Mouse (Mus musculus) cerebellum, adult 8-10 months (tissue): ENCODE results near the gene Lrba.

Experiments used
- DNase-seq: peaks from one replicate; pipeline ENCODE4 v3.0.0; 2022

Lrba gene

DNA sequence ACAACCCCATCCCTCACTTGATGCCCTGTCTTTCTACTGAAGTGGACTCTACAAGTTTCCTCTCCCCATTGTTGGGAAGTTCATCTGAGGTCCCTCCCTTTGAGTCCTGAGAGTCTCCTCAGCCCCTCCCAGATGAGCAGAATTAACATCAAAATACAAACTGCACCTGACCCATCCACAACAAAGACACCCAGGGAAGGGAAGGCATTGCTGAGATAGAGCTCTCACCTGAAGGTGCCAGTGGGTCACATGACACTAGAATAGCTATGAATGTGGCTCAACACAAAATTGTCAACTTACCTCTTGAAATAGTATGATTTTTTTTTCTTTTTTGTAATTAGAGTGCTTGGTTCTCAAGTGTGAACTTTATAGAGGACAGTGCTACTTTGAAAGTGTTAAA lies 468.3 kb downstream of the Lrba start:
- DNase-seq: no peak

- DNase-seq: no peak
Observed at GRCm38 (mm10) chr3:86693553-86693952, 469.1 kb downstream of the Lrba start.

DNA sequence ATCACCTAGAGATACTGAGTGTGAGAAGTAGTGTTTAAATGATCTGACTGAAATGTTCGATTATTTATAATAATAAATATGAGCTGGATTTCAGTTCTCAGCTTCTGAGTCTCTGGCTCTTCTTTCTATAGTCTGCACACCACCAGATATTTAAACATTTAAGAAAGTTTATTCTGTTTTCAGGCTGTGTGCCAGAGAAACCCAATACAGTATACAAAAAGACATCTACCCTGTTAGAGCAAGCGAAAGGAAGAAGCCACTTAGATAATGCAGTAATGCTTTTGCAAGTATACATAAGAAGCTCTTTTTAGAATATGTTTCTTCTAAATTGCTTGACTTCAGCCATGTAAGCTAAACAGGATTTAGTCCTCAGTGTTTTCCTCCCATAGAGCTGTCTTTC lies 474.5 kb downstream of the Lrba start:
- no peak for DNase-seq

- DNase-seq: no peak
Observed at GRCm38 (mm10) chr3:86701163-86701563, 476.7 kb downstream of the Lrba start.

DNA sequence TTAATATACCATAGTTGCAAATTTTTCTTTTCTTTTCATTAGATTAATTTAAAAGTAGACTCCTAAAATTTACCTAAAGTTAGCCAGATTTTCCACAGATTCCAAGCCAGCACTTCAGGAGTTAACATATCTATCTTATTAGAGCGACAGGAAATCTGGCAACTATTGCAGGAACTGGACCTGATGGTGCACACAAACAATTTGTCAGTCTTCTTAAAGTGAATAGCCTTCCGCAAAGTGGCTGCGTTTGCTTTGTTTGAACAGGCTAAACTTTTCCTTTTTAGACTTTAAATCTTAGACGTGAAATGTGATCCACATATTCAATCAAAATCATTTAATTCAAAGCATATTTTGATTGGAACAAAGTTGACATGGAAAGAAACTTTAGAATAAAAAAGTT lies 485.0 kb downstream of the Lrba start:
- DNase-seq: no peak

DNA sequence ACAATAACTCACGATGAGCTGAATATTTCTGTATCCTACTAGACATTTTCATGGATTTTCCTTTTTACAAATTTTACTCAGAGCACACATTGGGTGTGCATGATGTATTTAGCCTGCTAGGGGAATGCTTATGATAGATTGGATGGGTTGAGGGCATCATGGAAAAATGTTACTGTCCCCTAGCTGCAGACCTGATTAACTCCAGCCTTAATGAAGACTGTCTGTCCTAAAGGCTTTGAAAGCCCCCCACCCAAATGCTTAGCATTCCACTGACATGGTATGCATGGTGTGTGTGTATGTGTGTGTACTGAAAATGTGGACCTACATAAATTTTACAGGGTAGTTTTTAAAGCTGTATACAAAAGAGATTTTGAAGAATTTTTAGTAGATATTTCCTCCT lies 487.1 kb downstream of the Lrba start:
- no peak for DNase-seq

DNA sequence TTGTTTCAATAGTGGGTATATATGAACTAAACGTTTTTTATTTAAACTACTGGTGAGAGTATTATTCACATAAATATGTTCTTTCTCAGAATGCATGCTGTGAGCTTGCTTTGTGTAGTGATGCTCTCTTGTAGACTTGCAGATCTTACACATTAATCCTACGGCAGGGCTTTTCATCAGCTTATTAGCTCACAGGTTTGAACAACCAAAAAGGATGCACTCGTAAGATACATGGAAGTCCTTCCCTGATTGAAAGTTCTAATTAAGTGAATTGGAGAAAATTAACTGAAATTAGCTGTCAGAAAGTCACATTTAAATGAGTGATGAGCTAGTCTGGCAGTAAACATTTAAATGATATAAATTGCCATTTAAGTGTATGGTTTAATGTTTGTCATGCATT lies 488.3 kb downstream of the Lrba start:
- no peak for DNase-seq

DNA sequence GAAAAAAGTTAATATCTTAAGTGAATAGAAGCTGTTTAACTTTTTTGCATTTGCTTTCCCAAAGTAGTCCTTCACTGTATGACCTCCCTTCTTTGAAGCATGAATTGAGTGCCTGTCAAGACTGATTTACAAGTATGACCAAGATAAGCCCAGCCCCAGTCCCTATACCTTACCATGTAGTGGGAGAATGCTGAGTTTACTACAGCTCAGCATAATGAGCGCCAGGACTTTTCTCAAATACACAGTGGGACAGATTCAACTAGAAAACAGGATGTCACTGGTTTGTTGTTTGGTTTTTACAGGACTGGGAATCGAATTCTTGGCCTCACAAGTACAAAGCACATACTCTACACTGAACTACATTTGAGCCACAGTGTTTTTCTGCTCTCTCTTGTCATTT lies 490.0 kb downstream of the Lrba start:
- DNase-seq: no peak

GRCm38 (mm10) chr3:86723415-86724298 lies 499.2 kb downstream of the Lrba start:
- no peak for DNase-seq

- no peak for DNase-seq
Observed at GRCm38 (mm10) chr3:86725113-86725512, 500.6 kb downstream of the Lrba start.

GRCm38 (mm10) chr3:86738831-86739230 lies 514.4 kb downstream of the Lrba start:
- no peak for DNase-seq

DNA sequence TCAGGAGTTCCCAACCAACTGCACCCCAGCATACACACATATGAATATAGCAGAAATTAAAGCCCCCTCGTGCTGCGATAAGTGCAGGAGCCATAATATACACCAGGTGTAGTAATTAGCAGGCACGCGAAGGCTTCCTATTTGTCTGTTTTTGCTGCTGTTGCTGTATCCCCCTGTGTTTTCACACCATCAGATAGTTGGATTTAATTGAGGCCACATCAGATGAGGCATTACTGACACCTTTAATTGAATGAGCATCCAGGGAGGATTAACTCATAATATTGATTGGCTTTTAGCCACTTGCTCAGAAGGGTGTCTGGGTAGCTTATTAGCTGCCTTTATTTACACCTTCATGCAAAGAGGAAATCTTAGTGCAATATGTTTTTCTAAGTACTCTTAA lies 515.3 kb downstream of the Lrba start:
- no peak for DNase-seq

- DNase-seq: no peak
Observed at GRCm38 (mm10) chr3:86745348-86745747, 520.9 kb downstream of the Lrba start.

GRCm38 (mm10) chr3:86745769-86746512 lies 521.5 kb downstream of the Lrba start:
- DNase-seq: no peak

GRCm38 (mm10) chr3:86750652-86751051 lies 526.2 kb downstream of the Lrba start:
- no peak for DNase-seq

DNA sequence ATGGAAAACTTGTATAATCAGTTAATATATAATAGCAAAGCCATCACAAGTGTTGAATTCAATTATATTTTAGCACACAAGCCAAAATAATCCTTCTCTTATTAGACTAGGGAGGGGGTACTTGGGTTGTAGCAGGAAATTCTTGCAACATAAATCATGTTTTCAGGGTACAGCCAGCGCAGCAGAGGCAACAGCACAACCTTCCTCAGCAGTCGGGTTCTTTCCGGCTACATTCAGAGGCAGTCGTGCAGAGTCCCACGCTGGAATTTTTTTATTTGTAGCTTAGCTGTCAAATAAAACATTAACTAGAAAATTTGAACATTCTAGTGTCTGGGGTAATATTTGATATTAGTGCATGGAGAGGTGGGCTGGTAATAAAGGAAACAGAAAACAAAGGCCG lies 529.7 kb downstream of the Lrba start:
- DNase-seq: no peak

- no peak for DNase-seq
Observed at GRCm38 (mm10) chr3:86754595-86755557, 530.4 kb downstream of the Lrba start.

DNA sequence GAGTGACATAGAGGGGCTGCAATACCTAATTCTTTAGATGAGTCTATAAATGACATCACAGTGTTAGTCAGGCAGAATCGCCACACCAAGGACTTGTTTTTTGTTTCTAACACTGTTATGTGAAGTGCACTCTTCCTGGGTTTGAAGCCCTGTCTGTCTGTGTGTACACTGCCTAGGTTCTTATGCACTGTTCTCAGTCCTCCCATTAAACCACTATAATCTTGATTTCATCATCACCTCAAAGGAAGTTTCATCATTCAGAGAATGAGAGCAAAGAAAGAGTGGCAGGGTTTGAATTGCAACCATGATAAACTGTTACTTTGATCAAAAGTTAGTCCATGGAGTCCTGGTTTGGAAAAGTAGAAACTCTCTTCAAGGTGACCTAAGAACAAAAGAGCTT lies 532.1 kb downstream of the Lrba start:
- DNase-seq: no peak

- no peak for DNase-seq
Observed at GRCm38 (mm10) chr3:86758727-86759126, 534.2 kb downstream of the Lrba start.

- no peak for DNase-seq
Observed at GRCm38 (mm10) chr3:86759383-86759782, 534.9 kb downstream of the Lrba start.

DNA sequence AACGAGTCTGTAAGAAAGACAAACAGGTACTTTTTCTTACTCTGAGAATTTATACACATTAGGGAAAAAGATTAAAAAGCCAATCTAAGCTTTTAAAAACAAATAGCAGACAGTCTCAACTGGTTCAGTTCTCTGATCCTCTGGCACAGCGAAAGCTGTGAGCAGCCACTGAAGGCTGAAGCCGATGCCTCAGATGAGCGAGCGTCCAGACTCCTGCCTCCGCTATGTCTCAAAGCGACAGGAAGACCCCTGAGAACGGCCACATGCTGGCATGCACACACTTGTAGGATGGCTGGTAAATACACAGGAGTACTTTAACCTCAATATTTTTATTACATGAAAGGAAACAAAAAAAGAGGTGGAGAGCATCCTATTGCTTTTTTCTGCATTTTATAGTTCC lies 535.4 kb downstream of the Lrba start:
- DNase-seq: no peak

DNA sequence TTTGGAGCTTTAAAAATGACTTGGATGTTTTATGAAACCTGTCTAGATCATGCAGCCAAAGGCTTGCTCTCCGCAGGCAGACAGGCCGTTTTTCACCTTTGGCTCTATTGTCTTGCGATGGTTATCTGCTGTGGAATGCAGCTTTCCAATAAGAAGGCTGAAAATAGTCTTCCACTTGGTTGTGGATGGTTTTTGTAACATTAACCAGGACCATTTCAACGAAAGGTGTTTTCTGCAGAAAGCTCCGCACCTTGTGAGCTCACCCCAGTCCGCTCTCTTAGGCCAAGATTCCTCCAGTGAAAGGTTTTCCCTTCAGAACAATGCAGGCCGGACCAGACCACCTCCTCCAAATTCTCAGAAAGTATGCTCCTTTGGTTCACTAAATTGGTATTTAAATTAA lies 536.0 kb downstream of the Lrba start:
- DNase-seq: no peak
